Mouse (Mus musculus) lung, postnatal 14 days (tissue): ENCODE measurements around the gene Flrt1.

Experiments
- DNase-seq: peaks from one replicate; pipeline ENCODE4 v3.0.0; 2021

Flrt1 gene

GRCm38 (mm10) chr19:7105544-7105943, at the start of gene Flrt1:
TSS of gene Flrt1 (minus strand) at chr19:7105729.
- no peak for DNase-seq

DNA sequence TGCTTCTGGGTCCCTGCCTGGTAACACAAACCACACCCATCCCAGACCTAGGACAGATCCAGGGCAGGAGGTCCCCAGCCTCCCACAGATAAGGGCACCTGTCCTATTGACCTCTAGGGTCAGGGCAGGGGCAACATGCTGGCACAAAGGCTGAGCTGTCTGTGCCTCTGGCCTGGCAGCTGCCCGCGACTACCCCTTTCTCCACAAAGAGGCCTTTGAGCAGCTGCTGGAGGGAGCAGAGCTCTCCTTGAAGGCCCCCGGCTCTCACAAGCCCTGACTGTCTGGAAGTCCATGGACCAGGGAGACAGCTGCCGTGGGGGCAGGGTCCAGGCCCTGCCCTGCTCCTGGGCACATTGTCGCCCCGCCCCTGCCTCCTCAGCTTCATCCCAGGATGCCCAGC, 49.7 kb upstream of the Flrt1 start:
- DNase-seq: no peak

DNA sequence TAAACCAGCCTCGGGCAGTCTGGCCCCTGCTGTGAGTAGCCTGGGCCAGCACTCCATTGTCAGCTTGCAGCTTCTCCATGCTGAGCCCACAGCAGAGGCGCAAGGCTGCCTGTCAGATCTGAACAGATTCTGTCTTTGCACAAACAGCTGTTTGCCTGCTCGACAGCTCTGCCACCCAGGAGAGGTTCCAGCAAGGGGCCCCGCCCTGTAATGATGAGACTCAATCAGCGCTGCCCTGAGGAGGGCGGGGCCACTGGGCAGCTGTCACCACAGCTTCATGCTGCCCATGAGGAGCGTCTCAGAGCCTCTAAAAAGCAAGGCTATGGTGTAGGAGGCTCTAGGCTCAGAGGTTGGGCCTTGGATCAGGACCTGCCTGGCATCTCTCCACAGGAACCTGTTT, 47.7 kb upstream of the Flrt1 start:
- peak; percentile 13 for DNase-seq

DNA sequence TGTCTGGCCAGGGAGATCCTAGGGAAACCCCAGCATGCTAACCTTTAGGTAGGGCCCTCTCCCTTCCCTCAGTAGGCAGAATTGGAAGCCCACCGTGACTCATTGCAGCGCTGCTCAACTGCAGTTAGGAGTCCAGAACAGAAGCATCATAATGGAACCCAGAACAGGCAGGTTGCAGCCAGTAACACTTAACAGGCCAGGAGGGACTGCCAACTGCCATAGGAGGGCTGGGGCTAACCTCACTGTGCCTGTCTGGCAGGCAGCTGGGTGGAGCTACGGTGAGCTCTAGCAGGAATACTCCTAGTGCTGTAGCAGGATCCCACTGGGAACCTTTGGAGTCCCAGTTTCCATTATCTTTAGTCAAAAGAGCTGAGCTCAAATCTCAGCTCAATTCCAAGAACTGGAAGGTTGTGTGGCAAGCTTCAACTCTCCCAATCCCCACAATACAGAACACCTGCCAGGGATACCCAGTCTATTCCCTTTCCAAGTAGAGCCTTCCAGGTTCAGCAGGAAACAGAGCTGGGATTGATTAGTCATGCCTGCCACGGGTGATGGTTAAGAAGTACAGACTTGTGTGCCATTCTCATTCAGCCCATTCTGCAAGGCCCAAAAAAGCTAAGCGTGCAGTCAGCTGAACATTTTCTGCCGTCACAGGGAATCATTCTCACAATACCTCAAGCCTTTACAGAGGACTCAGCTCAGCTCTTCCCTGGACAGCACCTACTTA, 46.6 kb upstream of the Flrt1 start:
- DNase-seq: no peak

GRCm38 (mm10) chr19:7151300-7151926, 45.9 kb upstream of the Flrt1 start:
- DNase-seq: no peak

- DNase-seq: no peak
Observed at GRCm38 (mm10) chr19:7149158-7149685, 43.7 kb upstream of the Flrt1 start.

DNA sequence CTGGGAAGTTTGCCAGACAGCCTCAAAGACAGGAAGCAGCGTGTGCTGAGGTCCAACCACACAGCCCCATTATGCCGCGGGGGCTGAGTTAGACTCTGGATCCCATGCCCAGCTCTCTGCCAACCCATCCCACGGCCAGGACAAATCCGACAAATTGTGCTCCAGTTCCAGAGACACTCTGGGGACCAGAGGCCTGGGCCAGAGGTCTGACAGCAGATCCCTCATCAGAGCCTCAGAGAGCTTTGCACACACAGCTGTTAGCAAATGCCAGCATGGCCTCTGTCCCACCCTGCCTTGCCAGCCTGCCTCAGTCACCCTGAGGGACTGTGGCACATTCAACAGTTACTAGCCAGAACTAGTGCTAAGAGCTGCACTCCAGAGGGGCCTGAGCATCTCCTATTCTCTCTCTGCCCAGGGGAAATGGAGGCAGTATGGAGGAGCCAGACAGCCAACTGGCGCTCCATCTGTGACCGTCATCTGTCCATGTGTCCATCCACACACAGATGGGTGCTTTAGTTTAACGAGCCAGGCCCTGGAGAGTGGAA, 43.1 kb upstream of the Flrt1 start:
- DNase-seq: no peak

GRCm38 (mm10) chr19:7148096-7148495, 42.6 kb upstream of the Flrt1 start:
- DNase-seq: no peak

DNA sequence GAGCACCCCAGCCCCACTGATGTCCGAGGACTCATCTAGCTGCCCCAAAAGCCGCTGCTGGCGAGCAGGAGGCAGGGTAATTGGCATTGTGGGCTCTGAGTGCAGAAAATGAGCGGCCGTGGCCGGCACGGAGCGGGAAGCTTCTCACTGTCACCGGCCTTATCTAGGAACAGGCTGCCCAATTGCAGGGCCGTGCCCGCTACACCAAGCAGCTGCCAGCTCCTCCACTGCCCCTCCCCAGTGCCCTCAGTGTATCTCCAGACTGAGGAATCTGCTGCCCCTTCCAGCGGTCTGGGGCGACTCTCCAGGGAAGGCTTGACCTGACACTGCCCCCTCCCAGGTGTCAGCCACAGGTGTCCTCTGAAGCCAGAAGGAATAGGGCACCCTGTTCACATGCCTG, 40.8 kb upstream of the Flrt1 start:
- DNase-seq: no peak

DNA sequence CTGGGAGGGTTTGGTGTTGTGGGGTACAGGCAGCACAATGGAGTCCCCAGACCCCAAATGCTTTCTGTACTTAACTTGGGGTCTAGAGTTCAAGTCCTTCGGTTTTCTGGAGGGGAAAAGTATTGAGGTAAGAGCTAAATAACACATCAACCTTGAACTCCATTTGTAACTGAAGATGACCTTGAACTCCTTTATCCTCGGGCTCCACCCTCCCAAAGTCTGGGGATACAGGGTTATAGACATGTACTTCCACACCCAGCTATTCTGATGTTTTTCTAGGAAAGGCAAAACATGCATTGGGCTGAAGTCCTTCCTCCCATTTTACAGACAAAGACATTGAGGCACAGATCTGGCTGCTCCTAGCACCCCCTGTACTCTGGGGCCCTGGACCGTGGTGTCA, 38.9 kb upstream of the Flrt1 start:
- no peak for DNase-seq

- peak; percentile 70 for DNase-seq
Observed at GRCm38 (mm10) chr19:7143854-7144253, 38.3 kb upstream of the Flrt1 start.

- no peak for DNase-seq
Observed at GRCm38 (mm10) chr19:7142207-7142915, 36.8 kb upstream of the Flrt1 start.

DNA sequence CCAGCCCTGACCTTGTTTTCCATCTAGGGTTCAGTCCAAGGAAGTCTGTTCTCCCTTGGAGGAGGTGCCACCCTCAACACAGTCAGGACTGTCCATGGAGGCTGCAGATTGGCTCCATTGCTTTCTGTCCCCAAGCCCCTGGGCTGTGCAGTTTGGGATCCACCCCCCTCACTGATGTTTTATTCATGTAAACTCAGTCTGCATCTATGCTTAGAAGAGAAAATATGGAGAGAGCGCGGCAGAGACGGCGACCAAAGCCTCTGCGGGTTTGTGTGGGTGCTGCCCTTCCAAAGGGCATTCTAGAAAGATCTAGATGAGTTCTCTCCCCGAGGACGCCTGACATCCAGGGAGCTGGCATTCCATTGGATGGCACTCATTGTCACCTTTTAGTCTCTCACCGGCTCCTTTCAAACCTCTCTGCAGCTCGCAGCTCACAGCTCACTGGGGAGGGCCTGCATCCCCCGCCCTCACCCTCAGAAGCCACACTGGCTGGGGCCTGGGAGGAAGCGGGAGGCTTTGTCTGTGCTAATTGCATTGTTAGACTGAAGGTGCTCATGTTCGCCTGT, 35.4 kb upstream of the Flrt1 start:
- no peak for DNase-seq

DNA sequence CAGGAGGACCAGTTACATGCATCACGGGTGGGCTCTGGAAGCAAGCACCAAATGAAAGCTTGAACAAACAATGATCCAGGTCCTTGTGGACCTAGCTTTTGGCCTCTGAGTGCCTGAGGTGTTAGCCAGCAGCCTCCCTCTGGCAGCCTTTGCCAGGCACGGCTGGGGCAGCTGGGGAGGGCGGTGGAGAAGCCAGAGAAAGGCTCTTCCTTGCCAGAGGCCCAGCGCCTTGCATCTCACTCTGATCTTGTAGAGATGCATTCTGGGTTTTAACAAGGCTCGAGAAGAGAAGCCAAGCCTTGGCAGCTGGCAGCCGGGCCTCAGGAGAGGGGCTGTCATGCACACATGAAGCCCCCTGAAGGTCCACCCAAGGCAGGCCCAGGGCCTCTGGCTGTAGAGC, 34.8 kb upstream of the Flrt1 start:
- DNase-seq: no peak

DNA sequence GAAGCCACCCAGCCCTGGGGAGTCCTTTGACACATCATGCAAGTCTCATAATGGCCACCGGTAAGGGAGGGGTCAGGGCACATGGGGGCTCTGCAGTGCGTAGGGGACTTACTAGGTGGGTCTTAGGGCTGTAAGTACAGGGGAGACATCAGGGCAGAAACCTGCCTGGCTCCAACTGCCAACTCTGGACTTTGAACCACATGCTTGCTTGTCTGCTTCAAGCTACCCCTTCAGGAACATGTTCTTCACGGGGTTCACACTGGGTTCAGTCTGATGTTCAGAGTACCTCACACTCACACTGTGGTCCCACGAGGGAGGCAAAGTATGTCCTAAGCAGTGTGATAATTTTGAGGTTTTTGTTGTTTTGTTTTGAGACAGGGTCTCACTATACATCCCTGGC, 33.8 kb upstream of the Flrt1 start:
- no peak for DNase-seq

DNA sequence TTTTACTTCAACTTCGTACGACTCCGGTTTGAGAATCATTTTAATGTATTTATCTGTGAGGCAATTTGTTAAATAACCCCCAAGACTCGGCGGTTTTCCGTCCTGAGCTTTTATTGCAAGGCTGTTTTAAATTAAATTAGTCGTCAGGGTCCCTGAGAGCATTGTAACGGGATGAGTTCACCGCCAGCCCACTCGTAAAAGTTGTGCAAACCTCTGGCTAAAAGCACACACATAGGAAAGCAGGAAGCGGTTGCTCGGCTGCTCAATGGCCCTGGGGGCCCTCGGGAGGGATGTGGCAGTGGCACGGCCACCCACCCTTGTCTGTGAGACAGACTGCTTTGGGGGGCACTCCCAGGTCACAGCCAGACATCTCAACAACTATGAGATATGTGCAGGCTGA, 32.8 kb upstream of the Flrt1 start:
- DNase-seq: no peak

- DNase-seq: no peak
Observed at GRCm38 (mm10) chr19:7136714-7137498, 31.4 kb upstream of the Flrt1 start.

GRCm38 (mm10) chr19:7136016-7136415, 30.5 kb upstream of the Flrt1 start:
- no peak for DNase-seq

DNA sequence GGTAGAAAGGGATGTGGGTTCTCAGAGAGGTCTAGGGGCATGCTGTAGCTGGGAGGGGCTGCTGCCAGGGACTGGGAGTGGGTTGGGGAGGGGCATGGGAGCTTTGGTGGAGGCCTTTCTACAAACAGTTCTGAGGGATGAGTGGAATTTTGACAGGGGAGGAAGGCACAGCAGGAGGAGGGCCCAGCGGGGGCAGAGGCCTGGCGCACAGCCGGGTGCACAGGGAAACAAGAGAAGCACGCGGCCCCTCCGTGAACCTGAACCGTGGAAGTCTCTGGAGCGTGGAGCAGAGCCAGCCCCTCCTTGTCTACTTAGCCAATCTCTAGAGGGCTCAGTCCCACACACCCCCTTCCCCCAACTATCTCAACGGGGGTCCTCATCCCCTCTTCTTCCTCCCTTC, 30.0 kb upstream of the Flrt1 start:
- DNase-seq: no peak

DNA sequence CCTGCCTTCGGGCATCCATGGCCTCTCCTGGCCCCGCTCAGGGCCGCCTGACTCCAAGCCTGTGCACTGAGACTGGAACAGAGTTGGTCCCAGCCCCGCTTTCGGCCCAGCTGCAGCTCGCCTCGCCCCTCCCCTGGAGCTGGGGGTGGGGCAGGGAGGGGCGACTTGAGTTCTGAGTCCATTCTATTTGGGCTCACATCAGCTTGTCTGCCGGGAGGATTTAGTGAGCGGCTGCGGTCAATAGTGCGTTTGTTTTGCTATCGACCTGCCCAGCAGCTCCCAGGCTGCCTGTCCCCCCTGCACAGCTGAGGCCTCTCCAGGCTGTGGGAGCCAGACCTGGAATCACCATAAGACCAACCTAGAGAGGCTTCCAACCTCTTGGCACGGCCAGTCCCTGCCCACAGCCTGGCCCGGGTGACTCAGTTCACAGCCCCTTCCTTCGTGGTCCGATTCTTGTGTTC, 29.1 kb upstream of the Flrt1 start:
- DNase-seq: no peak

- DNase-seq: no peak
Observed at GRCm38 (mm10) chr19:7133436-7133835, 27.9 kb upstream of the Flrt1 start.

GRCm38 (mm10) chr19:7130317-7130716, 24.8 kb upstream of the Flrt1 start:
- no peak for DNase-seq
